ENCODE assay signal across 9 mouse cellular contexts in the genomic region with DNA sequence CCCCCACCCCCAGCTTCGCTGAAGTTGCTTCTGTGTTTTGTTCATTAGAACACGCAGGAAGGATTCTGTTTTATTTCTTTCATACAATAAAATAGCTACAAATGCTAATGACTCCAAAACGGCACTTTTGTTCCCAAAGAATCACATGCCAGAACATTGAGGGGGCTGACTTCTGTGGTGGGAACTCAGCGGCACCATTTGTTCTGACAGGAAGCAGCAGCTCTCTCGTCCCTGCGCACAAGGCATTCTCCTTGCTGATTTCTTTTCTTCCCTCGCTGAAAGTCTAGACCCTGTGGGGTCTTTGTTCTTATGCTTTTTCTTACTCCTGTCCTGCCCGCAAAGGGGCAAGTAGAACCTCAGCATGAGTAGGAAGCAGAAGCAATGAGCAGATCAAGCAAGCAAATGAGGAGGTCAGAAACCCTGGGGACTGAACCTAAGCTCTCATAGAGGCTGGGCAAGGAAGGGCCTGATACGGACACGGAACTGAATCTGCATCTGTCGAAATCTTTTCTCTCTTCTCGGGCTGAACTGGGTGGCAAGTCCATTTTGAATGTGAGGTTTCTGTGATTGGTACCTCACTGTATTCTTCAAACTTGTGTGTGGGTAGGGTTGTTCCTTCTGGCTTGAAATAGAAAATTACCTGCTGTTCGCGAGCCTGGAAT.
DNase-seq lines count a peak whose midpoint lies in the region; ATAC-seq lines count a peak whose summit lies in the region.
"Had no signal": no experiment of that assay in that cellular context is flagged by ENCODE, and none has a peak within 500 bp of the region (broad histone marks: within the 10 kb centered on the region; RNA-seq: fewer than 3 reads in every experiment).

No protein-coding gene starts in this region.

- H3K4me2 ChIP-seq in forebrain, embryonic 14.5 days (ENCODE audit: low read length): 0 out of 2 replicates have a peak overlapping the region, but pooled peaks have one; percentile 7
- no peak overlapping the region for H3K4me2 ChIP-seq in forebrain, embryonic 16.5 days (ENCODE audit: low read length)
- H3K4me2 ChIP-seq: embryonic facial prominence, embryonic 15.5 days had no signal

- no peaks in the 10 kb centered on the region for H3K36me3 ChIP-seq in forebrain, embryonic 14.5 days (ENCODE audit: control insufficient read depth, insufficient read depth, low read length)
- H3K36me3 ChIP-seq in forebrain, embryonic 16.5 days (ENCODE audit: control insufficient read depth, insufficient read depth): no peaks in the 10 kb centered on the region
- H3K36me3 ChIP-seq: embryonic facial prominence, embryonic 15.5 days had no signal

- 49% methylated on average over 14 of the region's 14 CpGs for WGBS in forebrain, embryonic 14.5 days
- WGBS in forebrain, embryonic 16.5 days: 42% methylated on average over 14 of the region's 14 CpGs

- no peak overlapping the region for H3K27ac ChIP-seq in forebrain, embryonic 14.5 days (ENCODE audit: low read depth, low read length)
- no peak overlapping the region for H3K27ac ChIP-seq in forebrain, embryonic 16.5 days (ENCODE audit: low read length)
- H3K27ac ChIP-seq: embryonic facial prominence, embryonic 15.5 days had no signal

- no peaks in the 10 kb centered on the region for H3K4me1 ChIP-seq in forebrain, embryonic 14.5 days (ENCODE audit: control insufficient read depth, insufficient read depth, low read length)
- H3K4me1 ChIP-seq in forebrain, embryonic 16.5 days (replicated peaks; ENCODE audit: control insufficient read depth, insufficient read depth, low read length): no peaks in the 10 kb centered on the region; the same call in 1 of the 2 replicates
- H3K4me1 ChIP-seq: embryonic facial prominence, embryonic 15.5 days had no signal

- H3K4me3 ChIP-seq in forebrain, embryonic 14.5 days (ENCODE audit: low read depth, low read length): no peak overlapping the region
- H3K4me3 ChIP-seq in forebrain, embryonic 16.5 days (replicated peaks; ENCODE audit: low read length): no peak overlapping the region
- H3K4me3 ChIP-seq: embryonic facial prominence, embryonic 15.5 days had no signal

- H3K27me3 ChIP-seq in forebrain, embryonic 14.5 days (replicated peaks; ENCODE audit: control insufficient read depth, insufficient read depth, low read length): 0 out of 2 replicates have a peak, but pooled peaks cover 4% of the 10 kb centered on the region
- no peaks in the 10 kb centered on the region for H3K27me3 ChIP-seq in forebrain, embryonic 16.5 days (replicated peaks; ENCODE audit: control insufficient read depth, insufficient read depth, low read length)
- H3K27me3 ChIP-seq: embryonic facial prominence, embryonic 15.5 days had no signal

- no peaks in the 10 kb centered on the region for H3K9me3 ChIP-seq in forebrain, embryonic 14.5 days (replicated peaks; ENCODE audit: control insufficient read depth, low read length)
- H3K9me3 ChIP-seq in forebrain, embryonic 16.5 days (ENCODE audit: control insufficient read depth, low read length): no peaks in the 10 kb centered on the region; the same call in 1 of the 2 replicates
- H3K9me3 ChIP-seq: embryonic facial prominence, embryonic 15.5 days had no signal

- DNase-seq in forebrain, embryonic 14.5 days (ENCODE audit: low spot score): peak; percentile 13
- DNase-seq in layer of hippocampus, adult 8-10 months (ENCODE audit: low spot score in 2 of 2): peak; percentile 37 to 38
- DNase-seq in naive thymus-derived CD4-positive, alpha-beta T cell, adult 2 months (ENCODE audit: low read depth): peak; percentile 39
- DNase-seq in cerebellum, postnatal 14 days: no peak
- DNase-seq in kidney, adult 9 months: no peak
- DNase-seq in embryo, embryonic 10.5 days (ENCODE audit: low spot score): no peak

- ATAC-seq in forebrain, embryonic 14.5 days: no peak
- ATAC-seq in forebrain, embryonic 16.5 days: no peak
- ATAC-seq in activated CD4-positive, CD25-positive, alpha-beta regulatory T cell, adult 4 months: peak; percentile 19

- H3K9ac ChIP-seq in forebrain, embryonic 14.5 days (ENCODE audit: low read length): no peak overlapping the region
- no peak overlapping the region for H3K9ac ChIP-seq in forebrain, embryonic 16.5 days (replicated peaks; ENCODE audit: low read depth, low read length)
- H3K9ac ChIP-seq: embryonic facial prominence, embryonic 15.5 days had no signal

Comparison
In these comparisons a context has a peak if more than half of its experiments do, and no peak if none do; other contexts are left out.
1. DNase-seq: peak in forebrain, embryonic 14.5 days (single experiment), layer of hippocampus, adult 8-10 months (2 of 2) and naive thymus-derived CD4-positive, alpha-beta T cell, adult 2 months (single experiment); none in cerebellum, postnatal 14 days (0 of 2), kidney, adult 9 months (single experiment) and embryo, embryonic 10.5 days (single experiment).